Mouse (Mus musculus) midbrain, embryonic 14.5 days (tissue): Measurements from ENCODE around the gene Bpifb4. TPM values are rescaled to one million over a fixed set of nuclear protein-coding genes. Genes with fewer than 3 reads are reported as not detected.

Experiments used
- ATAC-seq: fragments of 200-750 bp; cut with Nextera tagmentation; 2 replicates; pipeline ENCODE4 v1.8.0; 2017; ENCODE audit warnings: moderate number of reproducible peaks, moderate library complexity; ENCODE audit not compliant: low FRiP score, low TSS enrichment
- DNase-seq: peaks from one replicate; pipeline ENCODE4 v3.0.0-alpha.2; 2015
- H3K27ac ChIP-seq: fragments of 300-500 bp; sonication (generic); replicated peaks from 2 replicates; pipeline ENCODE4 v1.5.1; 2014; ENCODE audit warnings: mild to moderate bottlenecking, low read depth, low read length, moderate library complexity
- H3K27me3 ChIP-seq: fragments of 300-500 bp; sonication (generic); 2 replicates; pipeline ENCODE4 v1.6.1; 2014; ENCODE audit warnings: low read length, control low read depth, mixed read lengths; ENCODE audit not compliant: control insufficient read depth, insufficient read depth
- H3K36me3 ChIP-seq: fragments of 300-500 bp; sonication (generic); 2 replicates; pipeline ENCODE4 v1.6.1; 2014; ENCODE audit warnings: low read length, control low read depth; ENCODE audit not compliant: control insufficient read depth, insufficient read depth
- H3K4me1 ChIP-seq: fragments of 300-500 bp; sonication (generic); 2 replicates; pipeline ENCODE4 v1.6.1; 2014; ENCODE audit warnings: mild to moderate bottlenecking, antibody characterized with exemption, low read length, control low read depth; ENCODE audit not compliant: control insufficient read depth, insufficient read depth
- H3K4me2 ChIP-seq: fragments of 300-500 bp; sonication (generic); 2 replicates; pipeline ENCODE4 v1.6.1; 2014; ENCODE audit warnings: mild to moderate bottlenecking, low read length, moderate library complexity
- H3K4me3 ChIP-seq: fragments of 300-500 bp; sonication (generic); replicated peaks from 2 replicates; pipeline ENCODE4 v1.5.1; 2014; ENCODE audit warnings: low read depth, low read length
- H3K9ac ChIP-seq: fragments of 300-500 bp; sonication (generic); replicated peaks from 2 replicates; pipeline ENCODE4 v1.6.1; 2014; ENCODE audit warnings: mild to moderate bottlenecking, low read length, moderate library complexity
- H3K9me3 ChIP-seq: fragments of 300-500 bp; sonication (generic); 2 replicates; pipeline ENCODE4 v1.6.1; 2016; ENCODE audit warnings: low read length, control low read depth, mixed read lengths; ENCODE audit not compliant: control insufficient read depth
- WGBS: fragments of 180-500 bp; shearing (Covaris S2); extraction: QIAGEN DNeasy Blood & Tissue Kit; methylation state at CpG from one replicate; pipeline ENCODE4 v1.1.7; 2014; 5-methylcytosine and 5-hydroxymethylcytosine counted together
- polyA plus RNA-seq: library from polyadenylated mRNA; unstranded; fragments of >200 nt; fragmentation: Nextera tagmentation; extraction: Ambion mirVana; gene quantifications from 2 replicates; pipeline ENCODE4 v1.2.1, GENCODE M21; 2014

Bpifb4 gene
- polyA plus RNA-seq, 1 experiment from 2014 or later: not detected

DNA sequence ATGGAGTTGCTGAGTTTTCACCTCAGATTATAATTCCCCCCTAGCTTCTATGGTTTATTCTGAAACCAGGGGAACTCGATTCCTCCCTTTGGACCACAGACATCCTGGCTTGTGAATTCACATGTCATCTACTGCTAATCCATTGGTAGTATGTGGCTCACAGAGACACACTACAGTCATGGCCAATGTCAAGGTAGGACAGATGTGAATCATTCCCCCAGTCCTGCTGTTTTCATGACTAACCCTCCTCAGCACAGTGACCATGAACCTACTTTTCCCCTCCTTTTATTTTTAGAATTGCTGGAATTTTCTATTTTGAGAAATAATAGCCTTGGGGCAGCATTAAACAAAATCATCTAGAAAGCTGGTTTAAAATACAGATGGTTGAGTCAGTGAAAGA, 69.4 kb downstream of the Bpifb4 start:
- Histone ChIP-seq H3K4me3 (no peak overlapping the region), H3K4me2 (no peak overlapping the region), H3K27me3 (no peaks in the 10 kb centered on the region), H3K9ac (no peak overlapping the region), H3K9me3 (no peaks in the 10 kb centered on the region), H3K36me3 (no peaks in the 10 kb centered on the region), H3K4me1 (no peaks in the 10 kb centered on the region), H3K27ac (no peak overlapping the region)
- 80% methylated on average over 1 of the region's 1 CpGs for WGBS
- ATAC-seq: no peak
- DNase-seq: no peak

GRCm38 (mm10) chr2:154007965-154008364, 70.0 kb downstream of the Bpifb4 start, which contains the start of gene Bpifa2:
Gene Bpifa2, plus strand, starts transcription at chr2:154008265.
- Histone ChIP-seq H3K4me2 (no peak within 1 kb of the TSS), H3K36me3 (no peaks in the 10 kb centered on the region), H3K9ac (no peak within 1 kb of the TSS), H3K4me1 (no peaks in the 10 kb centered on the region), H3K9me3 (no peaks in the 10 kb centered on the region), H3K27ac (no peak within 1 kb of the TSS), H3K27me3 (no peaks in the 10 kb centered on the region), H3K4me3 (no peak within 1 kb of the TSS)
- WGBS: 83% methylated on average over 3 of the region's 3 CpGs
- ATAC-seq (no peak), DNase-seq (no peak)

Other genes with a start within 250 kb of the Bpifb4 start
- 0.17 TPM in 1 of 2 replicates, not detected in the other for gene Dnmt3c, start 241.6 kb upstream of the Bpifb4 start, polyA plus RNA-seq
- 369 and 443 TPM in 2 replicates for gene Mapre1, start 196.9 kb upstream of the Bpifb4 start, polyA plus RNA-seq
- not detected in 2 replicates for gene Efcab8, start 158.3 kb upstream of the Bpifb4 start, polyA plus RNA-seq
- not detected in 2 replicates for gene Sun5, start 67.1 kb upstream of the Bpifb4 start, polyA plus RNA-seq
- not detected in 2 replicates for gene Bpifb2, start 63.2 kb upstream of the Bpifb4 start, polyA plus RNA-seq
- gene Bpifb6, start 37.8 kb upstream of the Bpifb4 start, polyA plus RNA-seq: 0.12 TPM in 1 of 2 replicates, not detected in the other
- not detected in 2 replicates for gene Bpifb3, start 20.0 kb upstream of the Bpifb4 start, polyA plus RNA-seq
- gene Bpifa6, start 36.7 kb downstream of the Bpifb4 start, polyA plus RNA-seq: not detected in 2 replicates
- not detected in 2 replicates for gene Bpifa2, start 70.1 kb downstream of the Bpifb4 start, polyA plus RNA-seq
- not detected in 2 replicates for gene Bpifa3, start 192.1 kb downstream of the Bpifb4 start, polyA plus RNA-seq
- not detected in 2 replicates for gene Bpifa1, start 204.7 kb downstream of the Bpifb4 start, polyA plus RNA-seq
- gene Bpifa5, start 224.4 kb downstream of the Bpifb4 start, polyA plus RNA-seq: not detected in 2 replicates